Mouse (Mus musculus) heart, embryonic 12.5 days (tissue): Measurements from ENCODE around the gene Slc25a12. TPM values are rescaled to one million over a fixed set of nuclear protein-coding genes. Genes with fewer than 3 reads are reported as not detected.

Experiments
- ATAC-seq: fragments of 200-750 bp; cut with Nextera tagmentation; 2 replicates; pipeline ENCODE4 v1.8.0; 2017; ENCODE audit warnings: moderate TSS enrichment, moderate library complexity; ENCODE audit not compliant: insufficient number of reproducible peaks, low FRiP score
- H3K27ac ChIP-seq: fragments of 300-500 bp; sonication (generic); 2 replicates; pipeline ENCODE4 v1.5.1; 2016; ENCODE audit warnings: mild to moderate bottlenecking, moderate library complexity; ENCODE audit not compliant: poor library complexity, severe bottlenecking
- H3K27me3 ChIP-seq: fragments of 300-500 bp; sonication (generic); replicated peaks from 2 replicates; pipeline ENCODE4 v1.6.1; 2016; ENCODE audit warnings: mild to moderate bottlenecking, moderate library complexity
- H3K36me3 ChIP-seq: fragments of 300-500 bp; sonication (generic); 2 replicates; pipeline ENCODE4 v1.6.1; 2016; ENCODE audit warnings: mild to moderate bottlenecking, moderate library complexity
- H3K4me1 ChIP-seq: fragments of 300-500 bp; sonication (generic); replicated peaks from 2 replicates; pipeline ENCODE4 v1.6.1; 2016; ENCODE audit warnings: mild to moderate bottlenecking
- H3K4me2 ChIP-seq: fragments of 300-500 bp; sonication (generic); 2 replicates; pipeline ENCODE4 v1.6.1; 2016; ENCODE audit warnings: mild to moderate bottlenecking, moderate library complexity
- H3K4me3 ChIP-seq: fragments of 300-500 bp; sonication (generic); 2 replicates; pipeline ENCODE4 v1.5.1; 2016; ENCODE audit warnings: mild to moderate bottlenecking
- H3K9ac ChIP-seq: fragments of 300-500 bp; sonication (generic); 2 replicates; pipeline ENCODE4 v1.6.1; 2016; ENCODE audit warnings: mild to moderate bottlenecking, moderate library complexity
- H3K9me3 ChIP-seq: fragments of 300-500 bp; sonication (generic); replicated peaks from 2 replicates; pipeline ENCODE4 v1.6.1; 2016; ENCODE audit warnings: mild to moderate bottlenecking, moderate library complexity
- WGBS: fragments of 180-500 bp; shearing (Covaris S2); methylation state at CpG from one replicate; pipeline ENCODE4 v1.1.7; 2016; 5-methylcytosine and 5-hydroxymethylcytosine counted together
- polyA plus RNA-seq: library from polyadenylated mRNA; unstranded; fragments of >200 nt; fragmentation: Nextera tagmentation; extraction: Ambion mirVana; gene quantifications from 2 replicates; pipeline ENCODE4 v1.2.1, GENCODE M21; 2016

Gene Slc25a12
- polyA plus RNA-seq, 1 experiment from 2014 or later, result 92.1 TPM

DNA sequence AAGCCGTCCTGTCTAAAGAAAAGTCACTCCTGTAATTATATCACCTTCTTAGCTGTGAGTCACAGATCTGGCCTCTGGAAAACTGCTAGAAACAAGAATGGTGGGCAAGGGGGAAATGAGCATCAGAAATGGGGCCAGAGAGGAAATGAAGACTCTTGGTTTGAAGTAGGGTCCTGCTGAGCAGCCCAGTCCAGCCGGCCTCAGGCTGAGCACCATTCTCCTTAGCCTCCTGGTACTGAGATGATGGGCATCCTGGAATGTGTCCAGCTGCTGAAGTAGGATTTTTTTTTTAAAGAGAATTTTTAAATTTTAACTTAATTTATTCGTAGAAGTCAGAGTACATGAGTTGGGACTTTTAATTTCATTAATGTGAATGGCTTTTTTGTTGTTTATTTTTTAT is 62.7 kb downstream of the Slc25a12 start:
- H3K4me1 ChIP-seq, result peaks cover 29% of the 10 kb centered on the region
- H3K9me3 ChIP-seq, result no peaks in the 10 kb centered on the region
- H3K27ac ChIP-seq, result no peak overlapping the region
- H3K4me2 ChIP-seq, result no peak overlapping the region
- 0 out of 2 replicates have a peak, but pooled peaks have one; percentile 53 for ATAC-seq
- H3K27me3 ChIP-seq, result no peaks in the 10 kb centered on the region
- no peak overlapping the region for H3K9ac ChIP-seq
- no peak overlapping the region for H3K4me3 ChIP-seq
- 47% methylated on average over 3 of the region's 3 CpGs for WGBS
- H3K36me3 ChIP-seq, result peaks cover 22% of the 10 kb centered on the region

DNA sequence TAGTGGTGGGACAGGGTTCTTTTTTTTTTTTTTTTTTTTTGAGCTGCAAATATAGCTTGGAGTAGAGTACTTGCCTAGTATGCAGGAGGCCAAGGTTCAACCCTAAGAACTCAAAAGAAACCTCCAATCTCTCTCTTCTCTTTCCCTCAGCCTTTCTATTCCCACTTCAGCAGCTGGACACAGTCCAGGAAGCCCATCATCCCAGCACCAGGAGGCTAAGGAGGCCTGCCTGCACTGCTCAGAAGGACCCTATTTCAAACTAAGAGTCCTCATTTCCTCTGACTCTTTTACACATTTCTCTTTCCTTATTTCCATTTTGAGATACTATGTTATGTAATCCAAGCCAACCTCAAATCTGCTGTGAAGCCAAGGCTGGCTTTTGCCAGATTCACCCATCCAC is 64.3 kb downstream of the Slc25a12 start:
- H3K36me3 ChIP-seq, result peaks cover 16% of the 10 kb centered on the region
- no peak overlapping the region for H3K9ac ChIP-seq
- no peak overlapping the region for H3K4me3 ChIP-seq
- H3K4me2 ChIP-seq, result no peak overlapping the region
- H3K27ac ChIP-seq, result 0 out of 2 replicates have a peak overlapping the region, but pooled peaks have one; percentile 44
- no peaks in the 10 kb centered on the region for H3K9me3 ChIP-seq
- H3K27me3 ChIP-seq, result no peaks in the 10 kb centered on the region
- peaks cover 29% of the 10 kb centered on the region for H3K4me1 ChIP-seq
- peak; percentile 55; the same call in 1 of the 2 replicates for ATAC-seq

DNA sequence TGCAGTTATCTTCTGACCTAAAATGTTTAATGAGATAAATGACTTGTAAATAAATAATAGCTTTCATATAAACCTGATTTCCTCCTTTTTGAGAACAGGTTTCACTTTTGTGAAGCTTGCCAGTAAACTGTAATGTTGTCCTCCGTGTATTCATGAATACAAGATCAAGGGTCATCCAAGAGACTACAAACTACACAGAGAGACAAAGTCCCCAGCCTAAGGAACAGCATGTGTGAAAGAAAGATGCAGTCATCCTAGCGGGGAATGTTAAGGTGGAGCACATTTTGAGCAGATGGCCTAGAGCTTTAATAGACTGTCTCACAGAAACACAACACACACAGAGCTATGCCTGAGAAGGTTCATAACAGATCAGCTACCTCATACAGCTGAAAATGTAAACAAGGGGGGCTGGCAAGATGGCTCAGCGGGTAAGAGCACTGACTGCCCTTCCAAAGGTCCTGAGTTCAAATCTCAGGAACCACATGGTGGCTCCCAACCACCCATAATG is 65.3 kb downstream of the Slc25a12 start:
- H3K9me3 ChIP-seq, result no peaks in the 10 kb centered on the region
- WGBS, result 85% methylated on average over 3 of the region's 3 CpGs
- H3K27me3 ChIP-seq, result no peaks in the 10 kb centered on the region
- peaks cover 29% of the 10 kb centered on the region for H3K4me1 ChIP-seq
- no peak overlapping the region for H3K4me2 ChIP-seq
- peaks cover 20% of the 10 kb centered on the region for H3K36me3 ChIP-seq
- H3K9ac ChIP-seq, result no peak overlapping the region
- no peak overlapping the region for H3K27ac ChIP-seq
- no peak for ATAC-seq
- H3K4me3 ChIP-seq, result no peak overlapping the region

DNA sequence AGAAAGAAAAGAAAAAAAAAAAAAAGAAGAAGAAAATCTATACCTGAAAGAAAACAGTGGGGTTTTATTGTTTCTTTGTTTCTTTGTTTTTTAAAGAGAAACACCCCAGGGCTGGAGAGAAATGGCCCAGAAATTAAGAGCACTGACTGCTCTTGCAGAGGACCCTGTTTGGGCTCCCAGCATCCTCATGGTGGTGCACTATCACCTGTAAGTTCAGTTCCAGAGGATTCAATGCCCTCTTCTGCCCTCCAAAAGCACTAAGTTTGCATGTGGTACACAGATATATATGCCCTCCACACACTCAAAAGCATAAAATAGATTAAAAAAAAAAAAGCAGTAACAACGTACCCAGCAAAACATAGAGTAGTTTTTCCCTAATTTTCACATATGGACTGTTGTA is 68.8 kb downstream of the Slc25a12 start:
- H3K9ac ChIP-seq, result no peak overlapping the region
- WGBS, result 98% methylated on average over 1 of the region's 1 CpGs
- no peaks in the 10 kb centered on the region for H3K27me3 ChIP-seq
- H3K9me3 ChIP-seq, result no peaks in the 10 kb centered on the region
- peaks cover 25% of the 10 kb centered on the region; the same call in 1 of the 2 replicates for H3K36me3 ChIP-seq
- no peak overlapping the region for H3K27ac ChIP-seq
- peaks cover 13% of the 10 kb centered on the region for H3K4me1 ChIP-seq
- H3K4me2 ChIP-seq, result no peak overlapping the region
- no peak overlapping the region for H3K4me3 ChIP-seq
- no peak for ATAC-seq

DNA sequence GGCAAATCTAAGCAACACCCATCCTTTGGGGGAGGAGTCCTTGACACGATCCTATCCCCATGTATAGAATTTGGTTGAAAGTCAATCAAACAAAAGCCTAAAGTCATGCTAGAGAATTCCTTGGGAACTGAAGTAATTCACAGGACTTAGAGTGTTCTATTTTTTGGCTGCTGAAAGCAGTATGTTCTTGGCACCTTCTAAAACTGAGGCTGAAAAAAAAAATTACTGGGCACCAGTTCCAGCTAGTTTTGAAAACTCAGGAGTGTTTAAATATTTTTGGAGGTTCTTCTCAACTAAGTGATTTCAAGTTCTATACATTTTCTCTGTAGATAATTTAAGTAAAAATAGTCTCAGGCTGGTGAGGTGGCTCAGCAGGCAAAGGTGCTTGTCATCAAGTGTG is 70.0 kb downstream of the Slc25a12 start:
- no peaks in the 10 kb centered on the region for H3K9me3 ChIP-seq
- no peak overlapping the region for H3K27ac ChIP-seq
- ATAC-seq, result no peak
- H3K4me2 ChIP-seq, result no peak overlapping the region
- H3K9ac ChIP-seq, result no peak overlapping the region
- 69% methylated on average over 1 of the region's 1 CpGs for WGBS
- H3K4me1 ChIP-seq, result 0 out of 2 replicates have a peak, but pooled peaks cover 4% of the 10 kb centered on the region
- no peaks in the 10 kb centered on the region for H3K27me3 ChIP-seq
- no peak overlapping the region for H3K4me3 ChIP-seq
- peaks cover 28% of the 10 kb centered on the region; the same call in 1 of the 2 replicates for H3K36me3 ChIP-seq

DNA sequence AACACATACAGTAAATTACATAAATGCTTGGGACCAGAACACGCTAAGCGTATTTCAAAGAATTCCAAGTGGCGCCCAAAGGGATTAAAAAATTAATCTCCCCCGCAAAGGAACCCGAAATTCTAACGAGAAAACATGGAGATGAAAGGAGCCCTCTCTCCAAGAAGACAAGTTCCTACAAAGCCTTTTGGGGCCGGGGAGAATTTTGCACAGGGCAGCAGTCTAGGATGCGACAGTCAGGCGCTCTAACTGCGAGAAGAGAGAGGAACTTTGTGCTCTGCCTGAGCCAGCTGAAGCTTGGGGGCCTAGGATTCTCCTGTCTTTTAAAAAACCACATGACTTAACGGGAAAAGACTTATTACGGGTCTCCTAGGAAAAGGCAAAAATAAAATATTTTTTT is 71.7 kb downstream of the Slc25a12 start:
- Histone ChIP-seq H3K27me3 (no peaks in the 10 kb centered on the region), H3K4me3 (no peak overlapping the region), H3K9ac (no peak overlapping the region), H3K4me2 (no peak overlapping the region), H3K9me3 (no peaks in the 10 kb centered on the region), H3K36me3 (peaks cover 32% of the 10 kb centered on the region; the same call in 1 of the 2 replicates), H3K4me1 (no peaks in the 10 kb centered on the region), H3K27ac (no peak overlapping the region)
- no peak for ATAC-seq
- WGBS, result 83% methylated on average over 12 of the region's 12 CpGs

DNA sequence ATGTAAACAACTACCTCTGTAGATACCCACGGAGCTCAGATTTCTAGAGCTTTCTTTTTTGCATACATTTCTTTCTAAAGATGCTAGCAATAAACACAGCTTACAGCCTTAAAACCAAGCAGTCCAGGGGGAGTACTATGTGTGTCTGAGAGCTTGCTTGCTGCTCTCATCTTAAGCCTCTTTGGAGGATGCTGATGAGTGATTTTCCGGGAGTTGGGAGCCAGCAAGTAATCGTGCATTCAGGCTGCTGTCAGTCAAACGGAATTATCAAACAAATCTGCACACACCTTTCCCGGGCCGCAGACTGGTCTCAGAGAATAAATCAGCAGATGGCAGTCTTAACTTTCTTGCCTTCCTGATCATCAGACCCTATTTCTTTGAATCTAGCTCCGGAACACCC is 73.1 kb downstream of the Slc25a12 start:
- no peaks in the 10 kb centered on the region for H3K9me3 ChIP-seq
- H3K4me1 ChIP-seq, result peaks cover 6% of the 10 kb centered on the region
- H3K27ac ChIP-seq, result no peak overlapping the region
- no peak overlapping the region for H3K4me2 ChIP-seq
- H3K27me3 ChIP-seq, result no peaks in the 10 kb centered on the region
- H3K36me3 ChIP-seq, result peaks cover 38% of the 10 kb centered on the region
- no peak overlapping the region for H3K9ac ChIP-seq
- no peak for ATAC-seq
- no peak overlapping the region for H3K4me3 ChIP-seq
- WGBS, result 43% methylated on average over 7 of the region's 7 CpGs

DNA sequence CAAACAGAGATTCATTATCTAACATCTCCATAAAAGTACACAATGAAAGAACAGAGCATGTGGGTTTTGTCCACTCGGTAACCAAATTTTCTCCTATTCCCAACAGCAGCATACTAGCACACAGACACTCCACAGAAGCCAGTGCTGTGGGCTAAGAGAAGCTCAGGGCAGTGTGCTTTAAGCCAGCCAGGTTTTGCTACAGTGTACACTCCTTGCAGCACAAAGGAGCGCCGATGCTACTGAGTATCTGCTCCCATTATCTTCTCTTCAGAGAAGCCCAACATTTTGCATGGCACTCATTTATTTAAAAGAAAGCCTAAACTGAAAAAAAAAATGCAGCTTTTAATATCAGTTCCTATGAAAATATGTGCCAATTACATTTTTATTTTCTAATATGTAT is 73.6 kb downstream of the Slc25a12 start:
- Histone ChIP-seq H3K36me3 (peaks cover 42% of the 10 kb centered on the region), H3K9me3 (no peaks in the 10 kb centered on the region), H3K9ac (no peak overlapping the region), H3K27ac (no peak overlapping the region), H3K4me2 (no peak overlapping the region), H3K4me1 (peaks cover 6% of the 10 kb centered on the region), H3K27me3 (no peaks in the 10 kb centered on the region), H3K4me3 (no peak overlapping the region)
- no peak for ATAC-seq
- 76% methylated on average over 3 of the region's 3 CpGs for WGBS

DNA sequence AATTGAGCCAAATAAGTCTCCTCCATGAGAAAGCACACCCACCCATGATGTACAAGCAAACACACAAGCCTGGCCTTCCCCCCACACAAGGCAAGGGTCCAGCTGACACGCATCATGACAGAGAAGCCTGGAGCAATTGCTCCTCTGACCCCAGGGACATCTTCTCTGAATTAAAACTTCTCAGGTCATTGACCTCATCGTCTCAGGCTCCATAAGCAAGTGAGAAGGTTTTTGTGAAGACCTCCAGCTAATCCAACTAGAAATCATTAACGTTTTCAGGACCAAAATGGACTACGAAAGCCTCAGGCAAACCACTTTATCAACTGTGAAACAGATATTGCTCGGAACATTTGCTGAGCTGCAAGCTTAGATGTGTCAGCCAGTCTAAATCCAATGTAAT is 76.0 kb downstream of the Slc25a12 start:
- no peaks in the 10 kb centered on the region for H3K9me3 ChIP-seq
- no peak overlapping the region for H3K4me2 ChIP-seq
- 71% methylated on average over 5 of the region's 5 CpGs for WGBS
- peaks cover 45% of the 10 kb centered on the region for H3K36me3 ChIP-seq
- peaks cover 6% of the 10 kb centered on the region for H3K4me1 ChIP-seq
- H3K27me3 ChIP-seq, result no peaks in the 10 kb centered on the region
- no peak overlapping the region for H3K9ac ChIP-seq
- no peak overlapping the region for H3K4me3 ChIP-seq
- no peak for ATAC-seq
- no peak overlapping the region for H3K27ac ChIP-seq

DNA sequence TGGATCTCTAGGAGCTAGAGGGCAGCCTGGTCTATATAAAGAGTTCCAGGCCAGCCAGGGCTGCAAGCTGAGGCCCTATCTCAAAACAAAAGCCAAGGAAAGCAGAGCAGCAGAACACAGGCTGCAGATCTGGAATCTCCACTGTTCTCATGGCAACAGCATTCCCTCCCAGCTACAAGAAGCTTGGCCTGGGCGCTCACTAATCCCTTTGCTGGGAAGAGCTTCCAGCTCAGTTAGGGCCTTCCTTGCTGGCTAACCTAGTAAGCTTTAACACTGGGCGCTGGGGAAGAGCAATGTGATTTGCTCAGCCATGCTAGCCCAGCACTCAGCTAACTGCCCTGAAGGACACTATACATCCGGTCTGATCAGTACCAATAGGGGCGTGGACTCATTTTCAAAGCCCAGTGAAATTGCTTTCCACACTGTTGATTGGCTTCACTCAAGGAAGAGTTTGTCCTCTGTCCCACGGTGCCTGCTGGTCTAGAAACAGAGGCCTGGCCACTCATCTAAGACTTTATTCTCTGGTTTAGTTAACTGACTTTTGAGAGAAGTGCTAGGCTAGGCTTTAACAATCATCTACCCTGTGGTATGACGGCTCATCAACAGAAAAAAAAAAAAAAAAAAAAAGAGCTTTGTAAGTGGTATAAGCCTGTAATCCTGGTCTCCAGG is 77.3 kb downstream of the Slc25a12 start:
- Histone ChIP-seq H3K27me3 (no peaks in the 10 kb centered on the region), H3K9ac (no peak overlapping the region), H3K9me3 (no peaks in the 10 kb centered on the region), H3K4me1 (peaks cover 6% of the 10 kb centered on the region), H3K4me2 (no peak overlapping the region), H3K27ac (no peak overlapping the region), H3K4me3 (no peak overlapping the region), H3K36me3 (peaks cover 43% of the 10 kb centered on the region)
- no peak for ATAC-seq
- 56% methylated on average over 6 of the region's 6 CpGs for WGBS

DNA sequence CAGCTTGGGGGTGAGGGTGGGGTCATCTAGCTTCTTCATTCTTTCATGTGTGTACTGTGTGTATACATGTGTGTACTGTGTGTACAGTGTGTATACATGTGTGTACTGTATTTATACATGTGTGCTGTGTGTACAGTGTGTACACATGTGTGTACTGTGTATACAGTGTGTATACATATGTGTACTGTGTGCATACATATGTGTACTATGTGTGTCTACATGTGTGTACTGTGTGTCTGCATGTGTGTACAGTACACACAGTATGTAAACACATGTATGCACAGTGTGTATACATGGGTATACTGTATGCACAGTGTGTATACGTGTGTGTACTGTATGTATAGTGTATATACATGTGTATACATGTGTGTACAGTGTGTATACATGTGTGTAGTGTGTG is 85.6 kb downstream of the Slc25a12 start:
- WGBS, result 89% methylated on average over 1 of the region's 1 CpGs
- Histone ChIP-seq H3K27me3 (no peaks in the 10 kb centered on the region), H3K4me2 (no peak overlapping the region), H3K9me3 (no peaks in the 10 kb centered on the region), H3K36me3 (peaks cover 66% of the 10 kb centered on the region), H3K4me1 (no peaks in the 10 kb centered on the region), H3K27ac (no peak overlapping the region), H3K4me3 (no peak overlapping the region), H3K9ac (no peak overlapping the region)
- ATAC-seq, result no peak
